Mouse (Mus musculus): ENCODE data around the gene Gm10271.

DNA sequence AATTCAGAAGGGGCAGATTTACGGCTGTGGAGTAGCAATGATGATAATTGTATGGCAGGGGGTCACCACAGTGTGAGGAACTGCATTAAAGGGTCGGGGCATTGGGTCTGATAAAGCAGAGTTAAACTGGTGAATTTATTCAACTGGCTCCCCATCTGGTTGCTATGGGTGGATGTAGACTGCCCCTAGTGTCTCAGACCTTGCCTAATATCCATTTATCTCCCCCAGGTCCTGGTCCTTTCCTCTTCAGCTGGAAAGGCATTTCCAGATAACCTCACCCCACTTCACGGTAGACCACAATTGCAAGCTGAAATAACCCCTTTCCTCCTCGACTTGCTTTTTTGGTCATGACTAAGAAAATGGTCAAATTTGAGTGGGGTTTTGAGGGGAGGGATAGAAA is 5.0 kb upstream of the Gm10271 start:
- TF ChIP-seq CTCF (IDR thresholded peaks at IDR 0.05; ENCODE audit: extremely low read depth, insufficient read depth, low read length) (no peak), POLR2A (IDR thresholded peaks at IDR 0.05; ENCODE audit: extremely low read depth, insufficient read depth, low read length) (no peak)
